Mouse (Mus musculus) bone marrow, adult 2 months (tissue): ENCODE measurements at regions not wholly inside any gene's neighbourhood (a gene's known extent, or its start where the extent isn't known, plus 50 kb on each side); places are given as distances from the start of the nearest gene placed in this dataset.

Source experiments
- H3K27ac ChIP-seq: fragments of 200-500 bp; 2 replicates; pipeline ENCODE4 v1.5.1; 2012; ENCODE audit warnings: low read depth, mild to moderate bottlenecking, control low read depth, inconsistent platforms, low read length; ENCODE audit not compliant: control insufficient read depth, poor library complexity, insufficient read depth
- H3K4me1 ChIP-seq: fragments of 200-500 bp; 2 replicates; pipeline ENCODE4 v1.6.1; 2011; ENCODE audit warnings: low read length; ENCODE audit not compliant: control insufficient read depth, insufficient read depth
- H3K4me3 ChIP-seq: fragments of 200-500 bp; replicated peaks from 2 replicates; pipeline ENCODE3; 2011; ENCODE audit warnings: mild to moderate bottlenecking, low read depth, low read length, control low read depth; ENCODE audit not compliant: control insufficient read depth
- CTCF ChIP-seq: fragments of 200-500 bp; IDR thresholded peaks from 2 replicates; pipeline ENCODE4 v1.5.1; 2011; ENCODE audit warnings: low read length, control low read depth; ENCODE audit not compliant: control insufficient read depth, insufficient read depth
- POLR2A ChIP-seq: fragments of 200-500 bp; IDR thresholded peaks from 2 replicates; pipeline ENCODE4 v1.6.1; 2011; ENCODE audit warnings: low read depth, mild to moderate bottlenecking, control low read depth, low read length, borderline replicate concordance; ENCODE audit not compliant: control insufficient read depth
- WGBS: fragments of 180-500 bp; shearing (Covaris S2); methylation state at CpG from one replicate; pipeline ENCODE4 v1.1.7; 2018; 5-methylcytosine and 5-hydroxymethylcytosine counted together

GRCm38 (mm10) chr5:119162132-119162675, 508.3 kb upstream of the Tbx3 start:
- Histone ChIP-seq H3K4me1 (no peaks in the 10 kb centered on the region), H3K27ac (no peak overlapping the region), H3K4me3 (no peak overlapping the region)
- TF ChIP-seq POLR2A (no peak), CTCF (no peak)
- 88% methylated on average over 13 of the region's 13 CpGs for WGBS

DNA sequence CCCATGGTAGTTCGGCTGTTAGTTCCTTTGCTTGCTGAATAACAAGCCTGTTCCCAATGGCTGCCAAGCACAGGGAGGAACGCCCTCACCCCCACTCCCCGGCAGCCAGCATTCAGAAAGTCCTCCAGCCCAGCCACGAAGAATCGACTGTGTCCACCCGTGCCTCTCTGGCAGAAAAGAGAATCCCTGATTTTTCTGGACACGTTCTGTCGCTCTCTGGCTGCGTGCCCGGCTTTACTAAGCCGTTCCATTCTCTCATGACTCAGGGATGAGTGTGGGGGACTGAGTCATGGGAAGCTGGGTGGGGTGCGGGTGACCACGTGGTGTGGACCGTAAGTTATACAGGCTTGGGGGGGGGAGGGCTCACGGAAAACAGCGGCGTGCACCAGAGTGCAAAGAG, 502.8 kb upstream of the Tbx3 start:
- no peak overlapping the region for H3K4me3 ChIP-seq
- H3K4me1 ChIP-seq, result no peaks in the 10 kb centered on the region; the same call in 1 of the 2 replicates
- 83% methylated on average over 17 of the region's 17 CpGs for WGBS
- TF ChIP-seq POLR2A (no peak), CTCF (no peak)
- H3K27ac ChIP-seq, result no peak overlapping the region

- TF ChIP-seq POLR2A (no peak), CTCF (no peak)
- WGBS, result 85% methylated on average over 7 of the region's 7 CpGs
- no peak overlapping the region for H3K27ac ChIP-seq
- no peak overlapping the region for H3K4me3 ChIP-seq
- no peaks in the 10 kb centered on the region; the same call in 1 of the 2 replicates for H3K4me1 ChIP-seq
Observed at GRCm38 (mm10) chr5:119169274-119169673, 501.2 kb upstream of the Tbx3 start.

DNA sequence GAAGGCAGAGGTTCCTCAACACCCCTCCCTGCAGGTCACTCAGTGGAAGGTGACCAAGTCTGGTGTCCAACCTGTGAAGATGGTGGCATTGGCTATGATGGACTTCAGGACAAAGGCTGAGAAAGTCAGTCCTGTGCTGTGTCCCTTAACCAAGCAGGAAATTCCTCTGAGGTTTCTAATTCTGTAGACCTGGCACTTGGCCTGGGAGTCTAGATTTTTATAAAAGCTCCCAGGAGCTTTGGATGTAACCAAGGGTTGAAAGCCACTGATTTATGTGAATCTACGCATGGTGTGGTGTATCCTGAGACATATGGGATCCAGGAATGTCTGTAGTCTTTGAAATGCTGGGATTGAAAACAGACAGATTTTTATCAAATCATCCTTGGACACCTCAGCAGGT, 498.8 kb upstream of the Tbx3 start:
- H3K4me3 ChIP-seq, result no peak overlapping the region
- H3K4me1 ChIP-seq, result no peaks in the 10 kb centered on the region; the same call in 1 of the 2 replicates
- H3K27ac ChIP-seq, result no peak overlapping the region
- WGBS, result 68% methylated on average over 1 of the region's 1 CpGs
- TF ChIP-seq CTCF, result no peak
- TF ChIP-seq POLR2A, result no peak

GRCm38 (mm10) chr5:119178805-119179204, 491.7 kb upstream of the Tbx3 start:
- Histone ChIP-seq H3K4me1 (no peaks in the 10 kb centered on the region), H3K27ac (no peak overlapping the region), H3K4me3 (no peak overlapping the region)
- 46% methylated on average over 9 of the region's 9 CpGs for WGBS
- TF ChIP-seq POLR2A (no peak), CTCF (no peak)

DNA sequence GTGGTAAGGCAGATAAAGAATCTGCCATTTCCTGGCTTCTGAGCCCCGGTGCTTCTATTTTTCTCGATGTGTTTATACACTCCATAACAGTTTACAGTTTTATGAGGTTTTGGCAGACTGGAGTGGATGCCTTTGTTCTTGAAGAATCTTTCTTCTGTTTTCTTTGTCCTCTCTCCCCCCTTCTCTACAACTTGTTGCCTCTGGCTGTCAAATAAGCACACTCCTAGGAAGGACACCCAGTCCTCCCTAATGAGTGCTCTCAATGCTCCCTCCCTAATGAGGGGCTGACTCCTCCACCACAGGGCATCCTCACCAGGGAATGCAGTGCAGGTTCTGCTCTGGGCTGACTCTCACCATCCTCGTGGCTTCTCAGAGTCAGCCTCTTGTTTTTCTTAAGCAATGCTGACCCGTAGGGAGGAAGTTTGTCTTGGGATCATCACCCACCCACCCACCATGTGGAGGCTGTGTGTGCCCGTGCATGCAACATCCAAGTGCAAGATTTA, 486.9 kb upstream of the Tbx3 start:
- WGBS, result 23% methylated on average over 5 of the region's 5 CpGs
- H3K4me3 ChIP-seq, result no peak overlapping the region
- no peak overlapping the region for H3K27ac ChIP-seq
- TF ChIP-seq CTCF (no peak), POLR2A (no peak)
- no peaks in the 10 kb centered on the region for H3K4me1 ChIP-seq

DNA sequence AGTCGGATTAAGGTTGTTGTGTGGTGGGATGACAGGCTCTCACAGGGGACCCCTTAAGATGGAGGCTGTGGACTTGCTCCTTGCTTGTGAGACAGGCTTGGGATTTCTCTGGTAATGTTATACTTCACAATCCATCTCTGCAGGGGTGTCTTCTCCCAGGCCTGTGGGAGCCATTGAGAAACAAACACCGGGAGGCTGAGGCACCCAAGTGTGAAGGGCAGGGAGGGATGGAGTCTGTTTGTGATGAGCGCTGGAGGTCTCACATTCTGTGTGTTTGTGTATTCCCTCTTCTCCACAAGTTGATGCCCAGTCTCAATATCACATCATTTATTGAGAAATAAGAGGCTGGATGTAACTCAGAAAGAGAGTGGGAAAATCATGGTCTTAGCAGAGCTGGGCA, 483.9 kb upstream of the Tbx3 start:
- 67% methylated on average over 3 of the region's 3 CpGs for WGBS
- H3K4me3 ChIP-seq, result no peak overlapping the region
- H3K4me1 ChIP-seq, result no peaks in the 10 kb centered on the region
- H3K27ac ChIP-seq, result no peak overlapping the region
- TF ChIP-seq POLR2A (no peak), CTCF (no peak)

DNA sequence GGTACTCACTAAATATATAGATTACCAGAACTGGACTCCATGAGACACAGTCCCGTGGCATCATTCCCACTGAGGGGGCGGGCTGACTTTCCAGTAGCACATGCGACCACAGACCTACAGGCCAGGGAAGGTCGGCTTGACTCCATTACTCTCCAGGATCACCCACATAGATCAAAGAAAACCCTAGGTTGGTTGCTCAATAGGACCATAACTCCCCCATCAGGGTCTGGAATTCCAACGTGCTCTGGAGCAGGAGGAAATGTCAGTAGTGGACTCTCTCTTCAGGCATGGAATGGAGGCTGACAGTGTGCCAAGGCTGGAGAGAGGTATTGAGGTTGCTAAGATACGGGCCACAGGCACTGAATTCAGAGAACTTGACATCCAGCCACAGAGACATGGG, 482.0 kb upstream of the Tbx3 start:
- TF ChIP-seq POLR2A, result no peak
- no peak for TF ChIP-seq CTCF
- Histone ChIP-seq H3K4me1 (no peaks in the 10 kb centered on the region), H3K4me3 (no peak overlapping the region), H3K27ac (no peak overlapping the region)
- WGBS, result 60% methylated on average over 6 of the region's 6 CpGs

GRCm38 (mm10) chr5:119193699-119194681, 476.5 kb upstream of the Tbx3 start:
- TF ChIP-seq CTCF (no peak), POLR2A (no peak)
- H3K27ac ChIP-seq, result no peak overlapping the region
- WGBS, result 73% methylated on average over 21 of the region's 21 CpGs
- no peaks in the 10 kb centered on the region for H3K4me1 ChIP-seq
- H3K4me3 ChIP-seq, result no peak overlapping the region
